Mouse (Mus musculus): ENCODE results near the gene Ric1. TPM values are rescaled to one million over a fixed set of nuclear protein-coding genes. Genes with fewer than 3 reads are reported as not detected.
"Not testable (repeated sequence)": the region's sequence is repeated elsewhere in the genome, so short reads cannot be mapped to it uniquely, and the experiment has no call there.

Gene Ric1
- total and polyA plus RNA-seq, 3 experiments: 9.2 to 20.6 (median 16.9) TPM

DNA sequence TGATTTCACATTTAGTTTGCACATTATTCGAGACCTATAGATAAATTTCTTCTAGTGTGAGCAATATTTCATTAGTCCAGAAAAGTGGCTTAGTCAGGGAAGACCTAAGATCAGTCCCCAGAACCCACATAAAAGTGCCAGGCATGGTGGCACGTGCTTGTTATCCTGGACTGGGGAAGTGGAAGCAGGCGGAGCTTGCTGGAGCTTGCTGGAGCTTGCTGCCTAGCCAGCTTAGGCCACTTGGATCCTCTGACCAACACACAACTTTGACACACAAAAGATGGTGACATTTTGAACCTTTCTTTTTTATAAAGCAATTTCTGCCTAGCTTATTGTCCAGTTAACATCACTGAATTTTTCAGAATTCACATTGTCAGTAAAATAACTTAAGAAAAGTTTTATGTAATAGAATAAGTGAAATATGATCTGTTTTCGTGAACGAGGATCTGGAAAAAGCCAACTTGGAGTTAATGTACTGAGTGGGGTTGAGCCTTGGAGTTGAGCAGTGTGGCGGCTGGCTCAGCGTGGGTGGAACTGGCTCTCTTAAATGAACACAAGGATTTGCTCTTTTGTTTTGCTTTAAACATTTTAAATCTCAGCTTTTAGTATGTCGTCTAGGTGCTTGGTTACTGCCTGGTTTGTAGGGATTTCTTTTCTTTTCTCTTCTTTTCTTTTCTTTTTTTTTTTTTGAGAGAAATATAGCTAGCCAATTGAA, 20.3 kb downstream of the Ric1 start:
- Histone ChIP-seq H3K27me3 (ENCODE audit: control insufficient read depth, insufficient read depth, low read length) (no peaks in the 10 kb centered on the region), H3K79me2 (replicated peaks; ENCODE audit: control insufficient read depth, insufficient read depth, low read length) (peaks cover 3% of the 10 kb centered on the region), H3K9ac (ENCODE audit: low read depth, low read length) (no peak overlapping the region), H3K36me3 (ENCODE audit: control insufficient read depth, insufficient read depth, low read length) (no peaks in the 10 kb centered on the region), H3K27ac (no peak overlapping the region), H3K4me1 (ENCODE audit: control insufficient read depth, insufficient read depth, low read length) (no peaks in the 10 kb centered on the region; the same call in 1 of the 2 replicates), H3K4me3 (no peak overlapping the region)
- 76% methylated on average over 8 of the region's 8 CpGs for WGBS
- DNase-seq: no peak
- intact Hi-C loops (cut with DNase I): no loop called here
- TF ChIP-seq CTCF (IDR thresholded peaks at IDR 0.05) (no peak), EP300 (IDR thresholded peaks at IDR 0.05; ENCODE audit: insufficient read depth, low read depth, low read length) (no peak), POLR2A (IDR thresholded peaks at IDR 0.05; ENCODE audit: insufficient read depth, low read depth, low read length) (no peak)

DNA sequence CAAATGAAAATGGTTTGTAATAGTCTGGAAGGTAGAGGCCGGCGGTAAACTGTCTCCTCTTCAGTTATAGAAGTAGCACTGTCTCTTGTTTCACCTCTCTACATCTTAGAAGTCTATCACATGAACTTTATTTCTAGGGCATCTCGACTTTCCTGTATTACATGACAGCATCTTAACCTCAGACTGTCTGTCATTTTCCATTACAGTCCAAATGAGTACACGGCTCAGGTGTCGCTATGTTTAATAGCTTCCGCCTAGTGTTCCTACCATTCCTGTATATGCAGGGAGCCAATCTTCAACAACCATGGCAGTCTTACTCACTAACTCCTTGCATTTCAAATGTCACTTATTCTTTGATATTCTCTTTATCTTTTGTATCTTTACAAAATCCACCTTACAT, 21.9 kb downstream of the Ric1 start:
- Histone ChIP-seq H3K36me3 (ENCODE audit: control insufficient read depth, insufficient read depth, low read length) (no peaks in the 10 kb centered on the region), H3K4me3 (no peak overlapping the region), H3K79me2 (replicated peaks; ENCODE audit: control insufficient read depth, insufficient read depth, low read length) (peaks cover 1% of the 10 kb centered on the region), H3K4me1 (ENCODE audit: control insufficient read depth, insufficient read depth, low read length) (no peaks in the 10 kb centered on the region; the same call in 1 of the 2 replicates), H3K27me3 (ENCODE audit: control insufficient read depth, insufficient read depth, low read length) (no peaks in the 10 kb centered on the region), H3K9ac (ENCODE audit: low read depth, low read length) (no peak overlapping the region), H3K27ac (no peak overlapping the region)
- DNase-seq: no peak
- intact Hi-C loops (cut with DNase I): no loop called here
- 96% methylated on average over 6 of the region's 6 CpGs for WGBS
- TF ChIP-seq CTCF (IDR thresholded peaks at IDR 0.05) (no peak), POLR2A (IDR thresholded peaks at IDR 0.05; ENCODE audit: insufficient read depth, low read depth, low read length) (no peak), EP300 (IDR thresholded peaks at IDR 0.05; ENCODE audit: insufficient read depth, low read depth, low read length) (no peak)

GRCm38 (mm10) chr19:29550618-29551017, 28.5 kb downstream of the Ric1 start:
- Histone ChIP-seq H3K27me3 (ENCODE audit: control insufficient read depth, insufficient read depth, low read length) (no peaks in the 10 kb centered on the region), H3K4me3 (no peak overlapping the region), H3K79me2 (replicated peaks; ENCODE audit: control insufficient read depth, insufficient read depth, low read length) (peaks cover 3% of the 10 kb centered on the region), H3K9ac (ENCODE audit: low read depth, low read length) (no peak overlapping the region), H3K27ac (no peak overlapping the region), H3K4me1 (ENCODE audit: control insufficient read depth, insufficient read depth, low read length) (peaks cover 3% of the 10 kb centered on the region), H3K36me3 (ENCODE audit: control insufficient read depth, insufficient read depth, low read length) (peaks cover 2% of the 10 kb centered on the region; the same call in 1 of the 2 replicates)
- no peak for DNase-seq
- intact Hi-C loops (cut with DNase I): no loop called here
- 93% methylated on average over 2 of the region's 2 CpGs for WGBS
- TF ChIP-seq EP300 (IDR thresholded peaks at IDR 0.05; ENCODE audit: insufficient read depth, low read depth, low read length) (no peak), CTCF (IDR thresholded peaks at IDR 0.05) (peak; percentile 37), POLR2A (IDR thresholded peaks at IDR 0.05; ENCODE audit: insufficient read depth, low read depth, low read length) (no peak)

- WGBS: 91% methylated on average over 1 of the region's 1 CpGs
- intact Hi-C loops (cut with DNase I): no loop called here
- Histone ChIP-seq H3K9ac (ENCODE audit: low read depth, low read length) (no peak overlapping the region), H3K27ac (no peak overlapping the region), H3K79me2 (replicated peaks; ENCODE audit: control insufficient read depth, insufficient read depth, low read length) (peaks cover 3% of the 10 kb centered on the region), H3K4me3 (no peak overlapping the region), H3K4me1 (ENCODE audit: control insufficient read depth, insufficient read depth, low read length) (peaks cover 3% of the 10 kb centered on the region), H3K36me3 (ENCODE audit: control insufficient read depth, insufficient read depth, low read length) (peaks cover 2% of the 10 kb centered on the region; the same call in 1 of the 2 replicates), H3K27me3 (ENCODE audit: control insufficient read depth, insufficient read depth, low read length) (no peaks in the 10 kb centered on the region)
- TF ChIP-seq POLR2A (IDR thresholded peaks at IDR 0.05; ENCODE audit: insufficient read depth, low read depth, low read length) (no peak), EP300 (IDR thresholded peaks at IDR 0.05; ENCODE audit: insufficient read depth, low read depth, low read length) (no peak), CTCF (IDR thresholded peaks at IDR 0.05) (no peak)
- DNase-seq: no peak
Observed at GRCm38 (mm10) chr19:29551128-29551527, 29.0 kb downstream of the Ric1 start.

GRCm38 (mm10) chr19:29551980-29552379, 29.9 kb downstream of the Ric1 start:
- DNase-seq; H3K36me3 ChIP-seq (ENCODE audit: control insufficient read depth, insufficient read depth, low read length); H3K27ac ChIP-seq; H3K4me1 ChIP-seq (ENCODE audit: control insufficient read depth, insufficient read depth, low read length); intact Hi-C loops (cut with DNase I); H3K9ac ChIP-seq (ENCODE audit: low read depth, low read length); H3K27me3 ChIP-seq (ENCODE audit: control insufficient read depth, insufficient read depth, low read length); H3K79me2 ChIP-seq (replicated peaks; ENCODE audit: control insufficient read depth, insufficient read depth, low read length); H3K4me3 ChIP-seq: not testable (repeated sequence)
- 96% methylated on average over 1 of the region's 1 CpGs for WGBS

GRCm38 (mm10) chr19:29557171-29557845, 35.2 kb downstream of the Ric1 start:
- H3K4me1 ChIP-seq (ENCODE audit: control insufficient read depth, insufficient read depth, low read length); H3K9ac ChIP-seq (ENCODE audit: low read depth, low read length); H3K4me3 ChIP-seq; H3K36me3 ChIP-seq (ENCODE audit: control insufficient read depth, insufficient read depth, low read length); intact Hi-C loops (cut with DNase I); H3K27me3 ChIP-seq (ENCODE audit: control insufficient read depth, insufficient read depth, low read length); DNase-seq; H3K79me2 ChIP-seq (replicated peaks; ENCODE audit: control insufficient read depth, insufficient read depth, low read length): not testable (repeated sequence)
- peak overlapping the region; percentile 28; the same call in 1 of the 2 replicates for H3K27ac ChIP-seq
- WGBS: 74% methylated on average over 7 of the region's 7 CpGs

Data from heart, adult 2 months (tissue).